Mouse (Mus musculus) ES-E14 (cell line): Measurements from ENCODE around the gene Gpatch11.

Source experiments
- CHD2 ChIP-seq: IDR thresholded peaks from 2 replicates; pipeline ENCODE4 v1.6.1; 2014; ENCODE audit warnings: mild to moderate bottlenecking, low read depth, low read length, inconsistent platforms
- HCFC1 ChIP-seq: IDR thresholded peaks from 2 replicates; pipeline ENCODE4 v1.6.1; 2012; ENCODE audit warnings: low read length, inconsistent platforms, borderline replicate concordance; ENCODE audit not compliant: insufficient read depth
- MAFK ChIP-seq: IDR thresholded peaks from 2 replicates; pipeline ENCODE4 v1.6.1; 2014; ENCODE audit warnings: mild to moderate bottlenecking, low read depth, low read length, inconsistent platforms; ENCODE audit not compliant: insufficient read depth
- ZC3H11A ChIP-seq: IDR thresholded peaks from 2 replicates; pipeline ENCODE4 v1.6.1; 2012; ENCODE audit warnings: low read depth, mild to moderate bottlenecking, inconsistent platforms, low read length, borderline replicate concordance
- ZNF384 ChIP-seq: IDR thresholded peaks from 2 replicates; pipeline ENCODE4 v1.6.1; 2012; ENCODE audit warnings: low read depth, low read length, inconsistent platforms

GRCm38 (mm10) chr17:78794390-78794789 lies 41.0 kb upstream of the Gpatch11 start:
- TF ChIP-seq CHD2: no peak
- TF ChIP-seq ZNF384: no peak
- TF ChIP-seq MAFK: no peak
- TF ChIP-seq ZC3H11A: no peak
- no peak for TF ChIP-seq HCFC1
